Comparison of ENCODE assay signal across 9 mouse cellular contexts in the genomic region with DNA sequence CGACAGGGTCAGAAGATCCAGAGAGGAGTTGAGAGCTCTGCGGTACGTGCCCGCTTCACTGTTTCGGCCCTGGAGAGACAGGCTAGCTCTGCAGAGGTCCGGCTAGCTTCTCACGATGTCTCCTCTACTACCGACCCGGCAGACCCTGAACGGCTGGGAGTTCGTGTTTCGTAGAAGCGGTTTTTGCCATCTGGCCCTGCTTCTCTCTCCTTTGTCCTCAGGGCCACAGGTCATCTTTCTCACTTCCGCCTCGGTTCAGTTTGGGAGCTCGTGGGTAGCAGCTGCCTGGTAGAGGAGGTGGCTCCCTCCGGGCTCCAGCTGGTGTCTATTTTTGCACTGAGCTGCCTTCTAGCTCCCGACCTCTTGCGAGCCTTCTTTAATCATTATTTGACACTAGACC. TPM values are rescaled to one million over a fixed set of nuclear protein-coding genes. Genes with fewer than 3 reads are reported as not detected.
DNase-seq lines count a peak whose midpoint lies in the region; ATAC-seq and TF ChIP-seq lines count a peak whose summit lies in the region.
"Had no signal": no experiment of that assay in that cellular context is flagged by ENCODE, and none has a peak within 500 bp of the region (broad histone marks: within the 10 kb centered on the region; RNA-seq: fewer than 3 reads in every experiment).

No protein-coding gene starts in this region.

- no peak overlapping the region for H3K4me2 ChIP-seq in limb, embryonic 14.5 days (replicated peaks; ENCODE audit: low read depth, low read length, severe bottlenecking)
- H3K4me2 ChIP-seq: liver, embryonic 13.5 days had no signal

- DNase-seq in frontal cortex, postnatal 25 days (ENCODE audit: low spot score in 2 of 2): no peak
- no peak for DNase-seq in testis, postnatal 10 days (ENCODE audit: low spot score)
- no peak for DNase-seq in limb, embryonic 14.5 days (ENCODE audit: low spot score)
- DNase-seq in adrenal gland, adult 8-10 months: no peak
- no peak for DNase-seq in thymus, postnatal 4 days
- DNase-seq: liver, embryonic 13.5 days had no signal

- no peak for TF ChIP-seq CTCF in testis, adult 2 months (IDR thresholded peaks at IDR 0.05; ENCODE audit: control insufficient read depth, insufficient read depth, insufficient replicate concordance, low read depth, low read length)

- H3K27me3 ChIP-seq in testis, adult 2 months (ENCODE audit: control insufficient read depth, insufficient read depth, low read length): no peaks in the 10 kb centered on the region
- no peaks in the 10 kb centered on the region for H3K27me3 ChIP-seq in limb, embryonic 14.5 days (ENCODE audit: control insufficient read depth, insufficient read depth, low read length)

- peak; percentile 44; the same call in 1 of the 2 replicates for ATAC-seq in frontal cortex, adult (ENCODE audit: low TSS enrichment)
- ATAC-seq in limb, embryonic 14.5 days (ENCODE audit: low FRiP score, low read depth): peak; percentile 50; the same call in 1 of the 2 replicates
- ATAC-seq in erythroid progenitor cell, adult 5-6 weeks (replicated peaks; ENCODE audit: low FRiP score, poor library complexity, severe bottlenecking): no peak

- no peak overlapping the region for H3K9ac ChIP-seq in limb, embryonic 14.5 days (ENCODE audit: low read depth, low read length, severe bottlenecking)
- H3K9ac ChIP-seq: liver, embryonic 13.5 days had no signal

- no peaks in the 10 kb centered on the region for H3K36me3 ChIP-seq in testis, adult 2 months (ENCODE audit: control insufficient read depth, insufficient read depth, low read length)
- H3K36me3 ChIP-seq in limb, embryonic 14.5 days (ENCODE audit: control insufficient read depth, insufficient read depth, low read length): no peaks in the 10 kb centered on the region
- H3K36me3 ChIP-seq: liver, embryonic 13.5 days had no signal

- 71% methylated on average over 19 of the region's 19 CpGs for WGBS in limb, embryonic 14.5 days

- no peak for TF ChIP-seq POLR2A in testis, adult 2 months (IDR thresholded peaks at IDR 0.05; ENCODE audit: control insufficient read depth, low read depth, low read length)
- TF ChIP-seq POLR2A in limb, embryonic 14.5 days (IDR thresholded peaks at IDR 0.05; ENCODE audit: borderline replicate concordance, extremely low read depth, insufficient read depth, insufficient read length): no peak

- H3K9me3 ChIP-seq in limb, embryonic 14.5 days (ENCODE audit: control insufficient read depth, low read length): no peaks in the 10 kb centered on the region
- H3K9me3 ChIP-seq: liver, embryonic 13.5 days had no signal

- peak overlapping the region; percentile 35 for H3K4me3 ChIP-seq in testis, adult 2 months (ENCODE audit: control insufficient read depth, low read depth, low read length)
- no peak overlapping the region for H3K4me3 ChIP-seq in limb, embryonic 14.5 days (replicated peaks; ENCODE audit: low read length)
- H3K4me3 ChIP-seq: liver, embryonic 13.5 days had no signal

- peak overlapping the region; percentile 44 for H3K27ac ChIP-seq in testis, adult 2 months (ENCODE audit: control insufficient read depth, insufficient read depth, low read depth, low read length)
- H3K27ac ChIP-seq in limb, embryonic 14.5 days (replicated peaks; ENCODE audit: low read depth, low read length): no peak overlapping the region
- H3K27ac ChIP-seq: liver, embryonic 13.5 days had no signal

- peaks cover 4% of the 10 kb centered on the region; the same call in 1 of the 2 replicates for H3K4me1 ChIP-seq in testis, adult 2 months (ENCODE audit: control insufficient read depth, insufficient read depth, low read length)
- H3K4me1 ChIP-seq in limb, embryonic 14.5 days (ENCODE audit: control insufficient read depth, insufficient read depth, low read length): no peaks in the 10 kb centered on the region
- H3K4me1 ChIP-seq: liver, embryonic 13.5 days had no signal

RNA-seq across cellular contexts. Expression of gene Rab33b, which starts 21.7 kb away (rescaled TPM):
- polyA plus RNA-seq in testis, adult 2 months (2012; rRNA removed): 3.7 and 4.2 TPM in 2 replicates
- polyA plus RNA-seq in limb, embryonic 14.5 days (2012; rRNA removed): 16.2 and 16.5 TPM in 2 replicates
- polyA plus RNA-seq in limb, embryonic 14.5 days (2014; fragmentation: Nextera tagmentation; extraction: Ambion mirVana): 24.9 and 25.4 TPM in 2 replicates
- total RNA-seq in adrenal gland, adult 8-10 months (2022): 10 to 100 TPM; 13.9 to 18.5 (median 17.4) TPM
- 2.5 and 5.4 TPM in 2 replicates for total RNA-seq in erythroid progenitor cell, adult 5-6 weeks (2015; ENCODE audit: low replicate concordance)
- 2.2 and 2.9 TPM in 2 replicates for total RNA-seq in erythroid progenitor cell, adult 5-6 weeks (2017; ENCODE audit: low replicate concordance)

RNA-seq across cellular contexts. Expression of gene Setd7, which starts 55.2 kb away (rescaled TPM):
- 1.6 TPM in 2 replicates for polyA plus RNA-seq in testis, adult 2 months (2012; rRNA removed)
- polyA plus RNA-seq in limb, embryonic 14.5 days (2012; rRNA removed): 19.6 and 21.5 TPM in 2 replicates
- 5.7 and 6.1 TPM in 2 replicates for polyA plus RNA-seq in limb, embryonic 14.5 days (2014; fragmentation: Nextera tagmentation; extraction: Ambion mirVana)
- total RNA-seq in adrenal gland, adult 8-10 months (2022): 10 to 100 TPM; 52.6 to 77.9 (median 66.4) TPM
- total RNA-seq in erythroid progenitor cell, adult 5-6 weeks (2015; ENCODE audit: low replicate concordance): 5.9 and 9.4 TPM in 2 replicates
- total RNA-seq in erythroid progenitor cell, adult 5-6 weeks (2017; ENCODE audit: low replicate concordance): 1.6 and 3.3 TPM in 2 replicates

Comparison
In these comparisons a context has a peak if more than half of its experiments do, and no peak if none do; other contexts are left out.
1. RNA of gene Setd7, which starts 55.2 kb away (total RNA-seq): 52.6 to 77.9 TPM in adrenal gland, adult 8-10 months; 1.6 to 9.4 TPM in erythroid progenitor cell, adult 5-6 weeks; every median in the first group is over 4 times any median in the second.